Mouse (Mus musculus) fibroblast of lung, adult 2 months (primary cell): Measurements from ENCODE around the gene Ddx11.

Source experiments
- DNase-seq: peaks from one replicate; pipeline ENCODE4 v3.0.0-alpha.2; 2011; ENCODE audit warnings: low read depth

Gene Ddx11

DNA sequence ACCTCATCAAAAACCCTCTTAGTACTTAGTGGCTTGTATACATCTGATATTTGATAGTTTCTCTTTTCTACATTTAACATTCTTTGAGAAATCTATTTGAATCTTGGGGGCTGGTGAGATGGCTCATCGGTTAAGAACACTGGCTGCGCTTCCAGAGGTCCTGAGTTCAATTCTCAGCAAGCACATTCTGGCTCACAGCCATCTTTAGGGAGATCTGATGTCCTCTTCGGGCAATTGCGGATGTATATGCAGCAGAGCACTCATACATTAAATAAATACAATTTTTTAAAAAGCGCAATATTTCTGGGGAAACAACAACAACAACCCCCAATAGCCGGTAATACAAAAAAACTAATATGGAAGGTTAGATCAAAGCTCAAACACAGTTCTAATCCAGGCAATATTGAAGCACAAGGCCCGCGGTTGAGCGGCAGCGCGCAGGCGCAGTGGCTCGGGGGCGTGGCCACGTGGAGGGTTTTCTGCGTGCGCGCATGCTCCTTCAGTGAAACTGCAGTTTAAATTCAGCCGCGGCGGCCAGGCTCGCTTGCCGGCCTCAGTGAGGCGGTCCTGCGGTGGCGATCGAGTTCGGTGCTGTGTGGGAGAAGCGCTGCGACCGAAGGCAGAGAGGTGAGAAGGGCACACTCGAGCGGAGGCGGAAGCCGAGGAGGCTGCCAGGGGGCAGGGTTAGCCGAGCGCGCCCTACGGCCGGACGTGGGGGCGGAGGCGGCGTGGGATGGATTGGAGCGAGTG lies at the start of gene Ddx11:
TSS of gene Ddx11 (plus strand) at position 455 of the 750 bp plus-strand sequence.
- DNase-seq = peak; percentile 83

DNA sequence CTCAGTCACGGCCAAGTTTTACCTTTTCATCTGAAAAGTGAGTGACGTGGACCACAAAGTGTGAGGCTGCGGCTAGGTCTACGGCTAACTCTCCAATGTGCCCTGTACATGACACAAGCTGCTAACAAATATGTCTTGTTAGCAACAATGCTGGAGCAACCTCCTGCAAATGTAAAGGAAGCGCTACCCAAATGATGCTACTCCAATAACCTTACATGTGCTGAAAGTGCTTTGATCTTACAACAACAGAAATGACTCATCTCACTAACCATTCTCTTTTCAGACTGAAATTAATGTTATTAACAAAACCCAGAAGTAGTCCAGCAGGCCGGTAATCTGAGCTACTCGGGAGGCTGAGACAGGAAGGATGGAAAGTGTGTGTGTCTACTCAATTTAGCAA lies 49.3 kb upstream of the Ddx11 start:
- no peak for DNase-seq

DNA sequence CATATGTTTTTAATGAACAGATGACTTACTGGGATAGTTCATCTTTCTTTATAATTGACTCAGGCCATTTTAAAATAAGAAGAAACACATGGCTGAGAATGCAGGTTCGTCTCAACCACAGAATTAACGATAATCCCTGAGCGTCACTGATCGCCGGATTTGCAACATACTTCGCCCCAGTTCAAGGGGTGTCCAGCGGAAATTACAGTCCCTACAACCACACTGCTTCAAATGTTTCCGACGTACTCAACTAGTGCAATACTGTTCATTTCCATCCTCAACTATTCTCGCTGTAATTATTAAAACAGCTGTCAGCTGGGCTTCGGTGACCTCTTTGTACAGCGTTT lies 47.5 kb upstream of the Ddx11 start:
- no peak for DNase-seq

DNA sequence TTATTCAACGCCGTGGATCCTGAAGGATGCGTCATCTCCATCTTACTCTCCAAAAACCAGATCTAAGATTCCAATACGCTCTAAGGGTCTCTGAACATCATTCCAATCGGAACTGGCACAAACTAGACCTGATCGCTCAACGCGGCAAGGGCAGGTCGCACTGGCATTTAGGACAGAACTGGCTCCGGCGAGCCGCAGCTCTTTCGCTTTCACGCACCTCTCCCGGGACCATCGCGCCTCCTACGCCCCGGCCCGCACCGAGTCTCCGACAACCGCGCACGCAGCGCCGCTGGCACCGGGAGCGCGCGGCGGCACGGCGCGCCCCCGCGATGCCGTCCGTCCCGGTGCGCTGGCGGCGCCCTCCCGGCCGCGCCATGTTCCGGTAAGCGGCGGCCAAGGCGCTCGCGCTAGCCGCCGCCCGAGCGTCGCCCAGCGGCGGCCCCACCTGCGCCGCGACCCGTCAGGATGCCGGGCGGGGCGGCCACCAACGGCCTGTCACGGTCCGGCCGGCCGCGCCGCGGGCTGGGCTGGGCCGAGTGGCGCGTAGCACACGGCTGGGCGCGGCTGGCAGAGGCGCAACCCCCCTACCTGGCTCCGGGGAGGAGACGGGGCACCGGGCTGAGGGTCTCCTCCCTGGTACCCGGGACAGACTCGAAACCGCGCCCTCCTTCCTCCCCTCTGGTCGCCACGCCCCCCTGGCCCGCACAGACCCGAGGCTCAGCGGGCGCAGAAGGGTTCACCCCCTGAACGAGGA lies 47.0 kb upstream of the Ddx11 start:
- DNase-seq = no peak

DNA sequence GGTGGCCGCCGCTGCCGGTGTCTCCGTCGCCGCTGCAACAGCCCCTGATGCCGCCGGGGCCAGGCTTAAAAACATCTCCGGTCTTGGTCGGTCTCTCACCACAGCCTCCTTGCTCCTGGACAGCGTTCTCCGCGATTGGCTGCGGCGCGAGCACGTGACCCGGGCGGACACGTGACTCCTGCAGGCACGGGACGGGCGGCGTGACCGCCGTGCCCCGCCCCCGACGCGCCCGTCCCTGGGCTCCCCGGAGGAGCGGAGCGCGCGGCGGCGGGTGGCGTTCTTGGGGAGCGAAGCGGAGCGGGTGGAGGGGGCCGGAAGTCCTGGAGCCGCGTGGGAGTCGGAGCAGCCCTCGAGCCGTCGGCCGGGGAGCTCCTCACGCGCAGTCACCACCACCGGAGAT lies 46.4 kb upstream of the Ddx11 start, which contains the start of gene Ankrd12:
TSS of gene Ankrd12 (minus strand) at position 156 of the 400 bp plus-strand sequence.
- peak; percentile 87 for DNase-seq

DNA sequence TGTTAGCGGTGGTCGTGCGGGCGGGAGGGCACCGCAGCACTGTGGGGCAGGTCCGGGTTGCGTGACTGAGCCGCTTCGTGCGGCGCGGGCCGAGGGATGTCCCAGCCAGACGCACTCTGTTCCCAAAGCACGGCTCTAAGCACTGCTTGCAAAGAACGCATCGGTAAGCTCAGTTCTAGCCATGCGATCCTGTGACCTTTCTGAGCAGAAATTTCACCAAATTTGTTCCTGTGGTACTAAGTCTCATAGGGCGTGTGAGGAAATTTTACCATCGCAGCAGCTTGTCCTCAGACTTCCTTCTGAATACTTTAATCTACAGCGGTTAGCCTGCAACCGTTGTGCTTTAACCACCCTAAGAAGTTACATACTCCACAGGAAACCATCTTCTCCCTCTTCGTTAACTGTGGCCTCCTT lies 45.9 kb upstream of the Ddx11 start:
- no peak for DNase-seq

DNA sequence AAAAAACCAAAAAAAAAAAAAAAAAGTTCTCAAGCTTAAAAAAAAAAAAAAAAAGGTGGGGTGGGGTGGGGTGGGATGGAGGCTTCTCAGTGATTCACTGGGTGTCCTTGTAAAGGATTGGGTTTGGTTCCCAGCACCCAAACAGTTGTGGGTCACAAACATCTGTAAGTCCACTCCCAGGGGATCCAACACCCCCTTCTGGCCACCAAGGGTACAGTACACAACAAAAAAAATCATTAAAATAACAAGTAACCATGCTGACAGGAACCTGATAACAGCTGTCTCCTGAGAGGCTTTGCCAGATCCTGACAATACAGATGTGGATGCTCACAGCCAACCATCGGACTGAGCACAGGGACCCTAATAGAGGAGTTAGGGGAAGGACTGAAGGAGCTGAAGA lies 38.8 kb upstream of the Ddx11 start:
- no peak for DNase-seq

DNA sequence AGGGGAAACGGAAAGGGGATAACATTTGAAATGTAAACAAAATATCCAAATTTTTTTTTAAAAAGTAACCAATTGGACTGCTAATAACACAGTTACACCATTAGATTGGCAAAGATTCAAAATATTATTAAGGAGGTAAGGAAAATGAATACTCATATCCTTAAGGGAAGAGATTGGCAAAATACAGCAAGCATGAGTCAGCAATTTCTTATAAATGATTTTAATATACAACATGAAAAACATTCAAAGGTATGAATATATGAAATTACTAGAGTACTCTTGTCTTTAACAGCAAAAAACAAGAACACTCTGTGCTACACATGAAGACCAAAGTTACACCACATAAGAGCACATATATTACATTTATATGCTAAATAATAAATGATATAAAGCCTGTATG lies 38.3 kb upstream of the Ddx11 start:
- no peak for DNase-seq

DNA sequence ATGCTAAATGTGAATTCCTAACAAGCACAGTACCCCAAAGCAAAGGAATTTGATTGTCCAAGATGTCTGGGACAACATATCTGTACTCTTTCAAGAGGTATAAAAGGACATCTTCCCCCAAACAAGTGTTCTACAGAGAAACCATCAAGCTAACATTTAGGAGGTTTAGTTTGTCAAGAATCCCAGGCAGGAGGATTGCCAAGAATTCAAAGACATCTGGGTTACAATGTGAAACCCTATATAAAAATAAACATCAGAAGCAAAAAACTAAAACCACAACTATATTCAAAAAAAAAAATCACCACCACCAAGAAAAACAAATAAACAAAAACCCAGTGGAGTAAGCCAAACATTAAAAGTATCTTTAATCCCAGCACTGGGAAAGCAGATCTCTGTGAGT lies 33.1 kb upstream of the Ddx11 start:
- DNase-seq = no peak

DNA sequence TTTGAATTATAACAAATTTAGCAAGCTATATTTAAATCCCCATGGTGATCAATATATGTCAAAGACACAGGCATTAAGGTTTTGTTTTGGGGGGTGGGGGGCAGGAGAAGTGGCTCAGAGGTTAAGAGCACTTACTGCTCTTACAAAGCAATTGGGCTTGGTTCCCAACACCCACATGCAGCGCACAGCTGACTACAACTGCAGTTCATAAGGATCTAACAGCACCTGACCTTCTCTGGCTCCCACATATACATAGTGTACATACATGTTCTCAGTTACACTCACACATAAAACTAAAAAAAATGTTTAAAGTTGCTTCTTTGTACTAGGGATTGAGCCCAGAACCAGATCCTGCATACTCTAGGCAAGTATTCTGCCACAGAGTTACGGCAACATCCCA lies 31.9 kb upstream of the Ddx11 start:
- no peak for DNase-seq

DNA sequence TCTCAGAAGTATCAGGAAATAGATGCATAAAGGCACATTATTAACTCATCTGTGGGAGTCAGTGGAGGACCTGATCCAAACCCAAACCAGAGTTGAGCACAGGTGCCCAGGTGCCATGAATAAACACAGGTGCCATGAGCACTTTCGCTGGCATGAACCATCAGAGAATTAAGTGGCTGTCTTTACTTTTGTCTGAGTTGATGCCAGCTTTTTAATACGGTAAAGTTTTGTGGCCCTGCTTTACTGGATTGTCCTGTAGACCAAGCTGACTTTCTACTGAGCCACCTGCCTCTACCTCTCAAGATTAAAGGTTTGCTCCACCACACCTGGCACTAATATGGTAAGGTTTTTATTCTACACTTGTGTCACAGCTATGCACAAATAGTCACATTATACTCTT lies 31.3 kb upstream of the Ddx11 start:
- no peak for DNase-seq

DNA sequence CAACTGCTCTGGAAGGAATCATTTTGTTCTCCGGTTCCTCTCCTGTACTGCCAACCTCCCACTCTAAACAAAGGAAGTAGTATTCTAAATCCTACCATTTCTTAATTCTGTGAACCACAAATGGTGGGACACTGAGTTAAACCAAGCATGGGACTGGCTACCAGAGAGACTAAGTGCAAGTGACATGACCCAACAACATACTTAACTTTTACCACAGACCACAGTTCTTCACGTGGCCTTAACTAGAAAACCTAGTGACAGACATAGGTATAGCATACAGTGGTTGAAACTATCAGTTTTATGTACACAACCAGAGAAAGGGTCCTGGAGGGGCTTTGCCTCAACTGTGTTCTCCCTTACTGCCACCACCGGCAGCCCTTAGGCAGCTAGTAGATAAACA lies 30.7 kb upstream of the Ddx11 start:
- DNase-seq = no peak

DNA sequence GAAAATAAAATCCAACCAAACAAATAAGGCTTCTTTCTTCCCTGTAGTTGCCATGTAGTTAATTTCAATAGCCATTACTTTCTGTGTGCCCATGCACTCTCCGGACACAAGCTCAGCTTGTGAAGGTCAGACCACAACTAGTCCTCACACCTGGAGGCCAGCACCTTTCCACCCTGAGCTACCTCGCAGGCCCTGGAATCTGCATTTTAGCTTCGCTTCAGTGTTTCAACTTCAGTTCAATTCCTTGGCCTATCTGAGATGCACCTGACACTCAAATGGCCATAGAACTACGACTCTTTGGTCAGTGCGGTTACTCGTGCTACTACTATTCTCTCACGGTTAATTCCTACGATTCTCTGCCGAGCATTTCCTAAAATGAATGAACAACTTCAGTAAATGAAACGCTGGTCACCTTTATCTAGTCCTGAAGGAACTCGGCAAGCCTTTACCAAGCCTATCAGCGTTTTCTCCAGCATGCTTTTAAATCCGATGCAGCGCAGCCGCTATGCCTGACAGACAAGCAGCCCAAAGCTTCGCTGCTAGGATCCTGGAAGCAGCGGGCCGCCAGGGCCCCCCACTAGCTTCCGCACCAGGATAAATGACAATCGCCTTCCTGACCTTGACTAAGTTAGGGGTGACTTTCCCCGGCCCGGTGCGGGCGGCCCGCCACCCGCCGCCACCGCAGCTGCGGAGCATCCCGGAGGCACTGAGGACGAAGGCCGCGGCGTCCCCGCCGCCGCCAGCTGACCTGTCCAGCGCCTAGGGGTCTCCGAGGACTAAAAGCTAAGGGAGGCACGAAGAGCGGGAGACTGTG lies 22.5 kb upstream of the Ddx11 start:
- no peak for DNase-seq

DNA sequence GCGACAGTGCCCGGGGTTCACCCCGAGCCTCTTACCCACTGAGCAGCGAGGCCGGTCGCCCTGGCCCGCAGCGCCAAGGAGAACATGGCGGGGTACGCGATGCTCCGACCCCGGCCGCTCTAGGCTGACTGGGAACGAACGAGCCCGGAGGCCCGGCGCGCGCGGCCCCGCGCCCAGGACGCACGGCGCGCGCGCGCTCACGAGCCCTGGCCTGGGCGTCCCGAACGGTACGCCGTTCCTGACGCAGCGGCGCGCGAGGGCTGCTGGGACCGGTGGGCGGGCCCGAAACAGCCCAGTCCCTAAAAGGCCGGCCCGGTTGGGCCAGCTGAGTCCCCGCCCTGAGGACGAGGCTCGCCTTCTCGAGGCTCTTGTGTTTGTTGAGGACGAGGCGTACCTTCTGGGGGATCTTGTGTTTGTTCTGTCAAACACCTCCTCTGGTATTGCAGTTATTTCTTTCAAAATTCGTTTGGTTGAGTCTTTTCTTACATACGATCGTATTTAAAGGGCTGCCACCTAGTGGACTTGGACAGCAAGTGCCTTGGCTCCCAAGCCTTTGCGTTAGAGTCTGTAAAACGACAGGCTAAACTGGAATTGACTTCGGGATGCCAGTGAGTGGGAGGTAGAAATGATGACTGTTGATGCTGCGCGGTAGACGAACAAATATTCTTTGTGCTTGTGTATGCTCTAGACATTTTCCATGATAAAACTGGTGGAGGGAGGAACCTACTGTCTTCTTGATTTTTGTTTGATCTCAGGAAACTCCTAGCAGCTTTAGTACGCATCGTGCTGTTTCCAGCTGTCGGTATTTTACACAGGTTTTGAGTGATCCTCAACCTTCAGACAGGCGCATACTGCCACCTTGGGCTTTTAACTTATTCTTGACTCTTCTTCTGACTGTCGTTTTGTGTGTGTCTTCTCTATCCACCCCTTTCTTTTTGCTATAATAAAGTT lies 21.7 kb upstream of the Ddx11 start, which contains the start of gene Ndufv2:
TSS of gene Ndufv2 (minus strand) at position 180 of the 951 bp plus-strand sequence.
- DNase-seq = peak; percentile 91

DNA sequence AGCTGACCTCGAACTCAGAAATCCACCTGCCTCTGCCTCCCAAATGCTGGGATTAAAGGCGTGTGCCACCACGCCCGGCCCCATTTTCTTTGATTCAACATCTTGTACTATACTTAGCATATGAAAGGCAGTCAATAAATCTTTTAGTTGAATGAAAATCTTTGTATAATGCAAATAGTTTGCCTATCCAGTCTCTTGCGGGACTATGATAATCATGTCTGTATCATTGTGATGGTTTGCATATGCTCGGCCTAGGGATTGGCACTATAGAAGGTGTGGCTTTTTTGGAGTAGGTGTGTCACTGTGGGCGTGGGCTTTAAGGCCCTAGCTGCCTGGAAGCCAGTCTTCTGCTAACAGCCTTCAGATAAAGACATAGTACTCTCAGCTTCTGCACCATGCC lies 19.2 kb upstream of the Ddx11 start:
- no peak for DNase-seq

DNA sequence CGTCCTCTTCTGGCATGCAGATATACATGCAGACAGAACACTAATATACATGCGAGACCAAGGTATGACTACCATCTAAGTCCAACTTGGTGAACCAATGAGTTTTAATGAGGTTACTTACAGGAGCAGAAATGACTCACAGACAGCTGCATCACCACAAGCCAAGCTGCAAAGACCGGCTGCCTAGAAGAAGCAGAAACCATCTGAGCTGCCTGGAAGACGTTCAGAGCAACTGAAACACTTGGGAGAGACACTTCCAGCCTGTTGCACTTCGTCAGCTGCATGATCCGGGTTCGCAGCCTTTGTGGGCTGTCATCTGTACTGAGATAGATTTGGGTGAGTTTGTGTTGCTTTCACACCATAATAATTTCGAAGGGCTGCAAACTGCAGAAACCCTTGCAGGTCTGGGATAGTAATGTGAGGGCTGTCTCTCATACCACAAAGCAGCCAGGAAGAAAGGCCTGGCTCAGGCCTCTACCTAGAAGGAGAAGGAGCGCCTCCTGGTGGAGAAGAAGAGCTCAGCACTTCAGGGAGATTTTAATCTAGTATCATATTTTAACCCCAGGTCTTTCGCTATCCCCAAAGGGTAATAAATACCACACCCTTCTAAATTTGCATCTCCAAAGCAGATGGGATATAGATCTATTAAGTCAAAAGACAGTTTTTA lies 16.6 kb upstream of the Ddx11 start:
- no peak for DNase-seq

DNA sequence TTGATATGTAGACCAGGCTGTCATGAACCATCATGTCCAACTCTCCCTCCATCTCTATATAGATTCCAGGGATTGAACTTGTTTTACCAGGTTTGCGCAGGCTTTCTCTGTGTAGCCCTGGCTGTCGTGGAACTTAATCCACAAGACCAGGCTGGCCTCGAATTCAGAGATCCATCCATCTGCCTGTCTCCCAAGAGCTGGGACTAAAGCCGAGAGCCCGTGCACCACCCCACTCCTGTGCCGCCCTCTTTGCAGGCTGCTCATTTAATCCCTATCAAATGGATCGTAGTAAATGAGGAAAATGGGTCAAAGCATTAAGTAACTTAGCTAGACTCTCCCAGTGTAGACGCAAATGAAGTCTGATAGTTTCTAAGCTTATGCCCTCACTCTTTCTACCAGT lies 15.9 kb upstream of the Ddx11 start:
- DNase-seq = no peak

DNA sequence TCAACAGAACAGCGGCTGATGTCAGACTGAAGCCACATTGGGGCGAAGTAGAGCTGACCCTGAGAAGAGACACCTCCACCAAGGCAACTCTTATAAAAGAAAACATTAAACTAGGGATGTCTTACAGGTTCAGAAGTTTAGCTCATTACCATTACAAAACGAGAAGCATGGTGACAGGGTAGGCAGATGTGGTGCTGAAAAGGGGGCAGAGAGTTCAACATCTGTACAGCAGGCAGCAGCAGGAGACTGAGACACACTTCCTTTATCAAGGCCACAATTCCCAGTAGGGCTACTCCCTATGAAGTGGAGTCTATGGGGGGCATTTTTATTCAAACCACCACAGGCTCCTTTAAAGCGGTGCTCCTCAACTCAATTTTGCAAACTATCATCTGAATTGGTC lies 15.1 kb upstream of the Ddx11 start:
- DNase-seq = no peak

DNA sequence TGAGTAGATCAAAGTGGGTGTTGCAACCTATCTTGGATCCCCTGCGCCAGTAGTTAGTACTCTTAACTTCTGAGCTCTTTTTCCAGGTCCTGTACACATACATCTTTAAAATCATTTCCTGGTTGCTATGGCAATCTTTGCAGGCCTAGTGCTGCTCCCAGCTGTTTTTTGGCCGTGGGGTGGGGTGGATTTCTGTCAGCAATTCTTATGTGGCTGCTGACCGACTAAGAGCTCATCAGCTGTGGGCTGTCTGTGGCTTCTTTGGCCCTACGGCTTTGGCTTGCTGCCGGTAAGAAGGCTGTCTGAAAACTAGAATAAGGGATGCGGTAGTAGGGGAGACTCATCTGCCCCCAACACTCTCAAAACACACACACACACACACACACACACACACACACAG lies 12.6 kb upstream of the Ddx11 start:
- DNase-seq = no peak

DNA sequence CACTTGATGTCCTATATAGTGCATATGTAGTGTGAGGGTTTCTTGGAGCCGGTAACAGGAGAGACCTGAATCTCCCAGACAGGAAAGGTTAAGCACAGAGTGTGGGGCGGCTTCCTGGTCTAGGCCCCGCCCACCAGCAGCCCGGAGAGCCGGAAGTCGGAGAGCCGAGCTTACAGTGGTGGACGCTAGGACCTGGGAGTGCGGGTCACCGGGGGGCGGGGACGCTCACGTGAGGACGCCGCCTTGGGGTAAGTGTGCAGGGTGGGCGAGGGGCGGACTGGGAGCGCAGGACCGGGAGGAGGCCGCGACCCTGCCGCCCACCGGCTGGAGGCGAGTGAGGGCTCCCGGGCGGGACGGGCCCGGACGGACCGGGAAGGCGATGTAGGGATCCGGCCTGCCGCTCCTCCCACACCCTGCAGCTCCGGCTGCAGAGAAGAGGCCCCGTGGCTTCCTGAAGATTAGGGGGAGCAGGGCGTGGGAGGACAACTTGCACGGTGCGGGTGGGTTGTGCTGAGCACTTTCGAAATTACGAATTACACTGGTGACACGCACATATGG lies 11.8 kb upstream of the Ddx11 start, which contains the start of gene Washc1:
TSS of gene Washc1 (plus strand) at position 144 of the 558 bp plus-strand sequence.
- peak; percentile 70 for DNase-seq

DNA sequence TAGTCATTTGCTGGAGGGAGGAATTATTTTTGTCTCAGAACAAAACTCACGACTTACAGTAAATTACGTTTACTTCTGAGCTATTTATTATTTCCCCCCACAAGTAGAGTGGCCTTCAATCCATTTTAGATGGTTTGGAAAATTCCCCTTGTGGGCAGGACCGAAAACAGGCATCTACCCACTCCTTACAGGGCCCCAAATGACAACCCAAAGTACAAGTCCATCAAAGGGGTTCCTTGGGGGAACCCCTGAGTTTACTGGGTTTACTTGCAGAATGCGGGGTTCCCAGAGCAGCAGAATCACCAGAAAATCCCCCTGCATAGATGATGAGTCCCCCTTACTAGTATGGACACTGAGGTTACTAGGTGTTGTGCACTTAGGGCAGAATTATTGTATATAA lies 11.2 kb upstream of the Ddx11 start:
- DNase-seq = no peak
